Mouse (Mus musculus) layer of hippocampus, adult 9-11 months (tissue): ENCODE measurements around the gene Parp2.
"Not testable (repeated sequence)": the region's sequence is repeated elsewhere in the genome, so short reads cannot be mapped to it uniquely, and the experiment has no call there.

Experiments
- DNase-seq: peaks from one replicate; pipeline ENCODE4 v3.0.0; 2022

The Parp2 gene

GRCm38 (mm10) chr14:50807487-50808072 lies at the start of gene Parp2, which contains the start of gene Ccnb1ip1:
Gene Parp2 (plus strand): TSS chr14:50807841.
Gene Ccnb1ip1 (minus strand): TSS chr14:50807732.
- DNase-seq = peak; percentile 98

GRCm38 (mm10) chr14:50758416-50759085 lies 49.1 kb upstream of the Parp2 start:
- DNase-seq = peak; percentile 49

- no peak for DNase-seq
Measured at GRCm38 (mm10) chr14:50765736-50766135, 41.9 kb upstream of the Parp2 start.

- no peak for DNase-seq
Measured at GRCm38 (mm10) chr14:50771342-50771741, 36.3 kb upstream of the Parp2 start.

- no peak for DNase-seq
Measured at GRCm38 (mm10) chr14:50782166-50782565, 25.5 kb upstream of the Parp2 start.

GRCm38 (mm10) chr14:50784391-50785250 lies 23.0 kb upstream of the Parp2 start:
- DNase-seq = no peak

- DNase-seq = peak; percentile 80
Measured at GRCm38 (mm10) chr14:50785251-50785637, 22.4 kb upstream of the Parp2 start, which contains the start of gene Ttc5. Gene Ttc5 (minus strand): TSS chr14:50785519.

GRCm38 (mm10) chr14:50788157-50788556 lies 19.5 kb upstream of the Parp2 start:
- DNase-seq = no peak

GRCm38 (mm10) chr14:50795261-50795935 lies 12.2 kb upstream of the Parp2 start:
- no peak for DNase-seq

GRCm38 (mm10) chr14:50795965-50796364 lies 11.7 kb upstream of the Parp2 start:
- DNase-seq = no peak

GRCm38 (mm10) chr14:50796464-50796863 lies 11.2 kb upstream of the Parp2 start:
- no peak for DNase-seq

- no peak for DNase-seq
Measured at GRCm38 (mm10) chr14:50798512-50798911, 9.1 kb upstream of the Parp2 start.

- DNase-seq = no peak
Measured at GRCm38 (mm10) chr14:50799502-50800259, 8.0 kb upstream of the Parp2 start.

- DNase-seq = no peak
Measured at GRCm38 (mm10) chr14:50802441-50802840, 5.2 kb upstream of the Parp2 start.

- DNase-seq = no peak
Measured at GRCm38 (mm10) chr14:50802843-50803562, 4.6 kb upstream of the Parp2 start.

- no peak for DNase-seq
Measured at GRCm38 (mm10) chr14:50804683-50805082, 3.0 kb upstream of the Parp2 start.

GRCm38 (mm10) chr14:50806469-50806868 lies 1.2 kb upstream of the Parp2 start:
- not testable (repeated sequence) for DNase-seq

- DNase-seq = no peak
Measured at GRCm38 (mm10) chr14:50813060-50813459, 5.4 kb downstream of the Parp2 start.

GRCm38 (mm10) chr14:50823240-50823639 lies 15.6 kb downstream of the Parp2 start:
- no peak for DNase-seq

- DNase-seq = peak; percentile 28
Measured at GRCm38 (mm10) chr14:50824219-50824618, 16.6 kb downstream of the Parp2 start.

- peak; percentile 61 for DNase-seq
Measured at GRCm38 (mm10) chr14:50826579-50826978, 18.9 kb downstream of the Parp2 start.

GRCm38 (mm10) chr14:50829878-50830277 lies 22.2 kb downstream of the Parp2 start:
- DNase-seq = no peak
